Mouse (Mus musculus) large intestine, adult 2 months (tissue): Measurements from ENCODE around the gene Hyal2. TPM values are rescaled to one million over a fixed set of nuclear protein-coding genes. Genes with fewer than 3 reads are reported as not detected.
A peak's percentile ranks its signal among the peaks of the same experiment; 100 is the strongest.
"Not testable (repeated sequence)": the region's sequence is repeated elsewhere in the genome, so short reads cannot be mapped to it uniquely, and the experiment has no call there.

Source experiments
- DNase-seq: peaks from one replicate; pipeline ENCODE4 v3.0.0-alpha.2; 2012; ENCODE audit warnings: low read depth, low spot score
- WGBS: fragments of 180-500 bp; shearing (Covaris S2); methylation state at CpG from one replicate; pipeline ENCODE4 v1.1.7; 2018; 5-methylcytosine and 5-hydroxymethylcytosine counted together
- polyA plus RNA-seq: library from polyadenylated mRNA; depleted of rRNA; stranded (reverse); fragments of >200 nt; gene quantifications from 2 replicates; pipeline ENCODE4 v1.2.3, GENCODE M21; 2012

Hyal2 gene
- polyA plus RNA-seq, 1 experiment: 76.1 TPM

- 14% methylated on average over 15 of the region's 15 CpGs for WGBS
- DNase-seq: peak; percentile 83
Observed at GRCm38 (mm10) chr9:107566041-107566709, 1.6 kb upstream of the Hyal2 start.

- no peak for DNase-seq
- WGBS: 29% methylated on average over 3 of the region's 3 CpGs
Observed at GRCm38 (mm10) chr9:107566855-107567254, 890 bp upstream of the Hyal2 start.

GRCm38 (mm10) chr9:107568331-107569261, 851 bp downstream of the Hyal2 start:
- peak; percentile 82 for DNase-seq
- WGBS: 0% methylated on average over 41 of the region's 41 CpGs

- under 1% methylated on average over 23 of the region's 23 CpGs for WGBS
Observed at GRCm38 (mm10) chr9:107569270-107569669, 1.5 kb downstream of the Hyal2 start.

GRCm38 (mm10) chr9:107570016-107570415, 2.3 kb downstream of the Hyal2 start:
- WGBS: 27% methylated on average over 13 of the region's 13 CpGs
- DNase-seq: no peak

More at GRCm38 (mm10) chr9:107569270-107569669, 1.5 kb downstream of the Hyal2 start:
- DNase-seq: no peak

- WGBS: 40% methylated on average over 21 of the region's 21 CpGs
- DNase-seq: no peak
Observed at GRCm38 (mm10) chr9:107570845-107571244, 3.1 kb downstream of the Hyal2 start.

- DNase-seq: no peak
- WGBS: 66% methylated on average over 22 of the region's 22 CpGs
Observed at GRCm38 (mm10) chr9:107571534-107572326, 4.0 kb downstream of the Hyal2 start.

- 98% methylated on average over 2 of the region's 2 CpGs for WGBS
- no peak for DNase-seq
Observed at GRCm38 (mm10) chr9:107572327-107572662, 4.5 kb downstream of the Hyal2 start.

- WGBS: 85% methylated on average over 6 of the region's 6 CpGs
Observed at GRCm38 (mm10) chr9:107573774-107574173, 6.0 kb downstream of the Hyal2 start.

GRCm38 (mm10) chr9:107575579-107576356, 8.0 kb downstream of the Hyal2 start:
- DNase-seq: peak; percentile 78
- 27% methylated on average over 14 of the region's 14 CpGs for WGBS

More at GRCm38 (mm10) chr9:107573774-107574173, 6.0 kb downstream of the Hyal2 start:
- not testable (repeated sequence) for DNase-seq

GRCm38 (mm10) chr9:107576357-107577107, 8.8 kb downstream of the Hyal2 start, which contains the start of gene Hyal1:
Hyal1 (plus strand) TSS chr9:107576927.
- WGBS: 9% methylated on average over 16 of the region's 16 CpGs
- no peak for DNase-seq

GRCm38 (mm10) chr9:107577871-107578270, 10.1 kb downstream of the Hyal2 start:
- no peak for DNase-seq
- 91% methylated on average over 10 of the region's 10 CpGs for WGBS

GRCm38 (mm10) chr9:107578587-107578986, 10.8 kb downstream of the Hyal2 start, which contains the start of gene Naa80:
Naa80 (plus strand) TSS chr9:107578887.
- 63% methylated on average over 3 of the region's 3 CpGs for WGBS
- no peak for DNase-seq

- 92% methylated on average over 14 of the region's 14 CpGs for WGBS
- no peak for DNase-seq
Observed at GRCm38 (mm10) chr9:107579023-107579900, 11.5 kb downstream of the Hyal2 start.

GRCm38 (mm10) chr9:107580501-107581317, 13.0 kb downstream of the Hyal2 start, which contains the start of gene Hyal3:
Hyal3 (plus strand) TSS chr9:107580818.
- under 1% methylated on average over 32 of the region's 32 CpGs for WGBS
- peak; percentile 86 for DNase-seq

- WGBS: 45% methylated on average over 4 of the region's 4 CpGs
- DNase-seq: no peak
Observed at GRCm38 (mm10) chr9:107581584-107581983, 13.8 kb downstream of the Hyal2 start.
